Mouse (Mus musculus) lung, postnatal 0 days (tissue): ENCODE results near the gene Nav1. TPM values are rescaled to one million over a fixed set of nuclear protein-coding genes. Genes with fewer than 3 reads are reported as not detected.

ENCODE experiments used
- ATAC-seq: fragments of 200-750 bp; cut with Nextera tagmentation; 2 replicates; pipeline ENCODE4 v1.8.0; 2017; ENCODE audit warnings: moderate library complexity
- DNase-seq: peaks from one replicate; pipeline ENCODE4 v3.0.0-alpha.2; 2016; ENCODE audit warnings: low spot score
- H3K27ac ChIP-seq: fragments of 300-500 bp; sonication (generic); 2 replicates; pipeline ENCODE4 v1.5.1; 2014; ENCODE audit warnings: antibody characterized with exemption, mild to moderate bottlenecking, low read length, mixed read lengths
- H3K27me3 ChIP-seq: fragments of 300-500 bp; sonication (generic); replicated peaks from 2 replicates; pipeline ENCODE4 v1.6.1; 2014; ENCODE audit warnings: low read length, mixed read lengths; ENCODE audit not compliant: insufficient read depth
- H3K36me3 ChIP-seq: fragments of 300-500 bp; sonication (generic); 2 replicates; pipeline ENCODE4 v1.6.1; 2014; ENCODE audit warnings: low read length, mixed read lengths; ENCODE audit not compliant: insufficient read depth
- H3K4me1 ChIP-seq: fragments of 300-500 bp; sonication (generic); 2 replicates; pipeline ENCODE4 v1.6.1; 2014; ENCODE audit warnings: antibody characterized with exemption, low read depth, low read length, mixed read lengths; ENCODE audit not compliant: insufficient read depth
- H3K4me2 ChIP-seq: fragments of 300-500 bp; sonication (generic); replicated peaks from 2 replicates; pipeline ENCODE4 v1.6.1; 2014; ENCODE audit warnings: low read depth, mild to moderate bottlenecking, low read length, moderate library complexity, mixed read lengths
- H3K4me3 ChIP-seq: fragments of 300-500 bp; sonication (generic); 2 replicates; pipeline ENCODE4 v1.5.1; 2014; ENCODE audit warnings: low read depth, low read length
- H3K9ac ChIP-seq: fragments of 300-500 bp; sonication (generic); replicated peaks from 2 replicates; pipeline ENCODE4 v1.6.1; 2014; ENCODE audit warnings: low read depth, mild to moderate bottlenecking
- H3K9me3 ChIP-seq: fragments of 300-500 bp; sonication (generic); 2 replicates; pipeline ENCODE4 v1.6.1; 2016; ENCODE audit warnings: low read length, mixed read lengths
- CTCF ChIP-seq: IDR thresholded peaks from 2 replicates; pipeline ENCODE4 v1.5.1; 2016; ENCODE audit warnings: antibody characterized with exemption, mild to moderate bottlenecking
- EP300 ChIP-seq: IDR thresholded peaks from 2 replicates; pipeline ENCODE4 v1.6.1; 2016; ENCODE audit warnings: antibody characterized with exemption, mild to moderate bottlenecking, control low read depth
- WGBS: fragments of 180-500 bp; shearing (Covaris S2); extraction: QIAGEN DNeasy Blood & Tissue Kit; methylation state at CpG from one replicate; pipeline ENCODE4 v1.1.7; 2014; 5-methylcytosine and 5-hydroxymethylcytosine counted together
- polyA plus RNA-seq: library from polyadenylated mRNA; unstranded; fragments of >200 nt; fragmentation: Nextera tagmentation; extraction: Ambion mirVana; gene quantifications from 2 replicates; pipeline ENCODE4 v1.2.1, GENCODE M21; 2015

Nav1 gene
- polyA plus RNA-seq = 5.7 and 6.1 TPM in 2 replicates

DNA sequence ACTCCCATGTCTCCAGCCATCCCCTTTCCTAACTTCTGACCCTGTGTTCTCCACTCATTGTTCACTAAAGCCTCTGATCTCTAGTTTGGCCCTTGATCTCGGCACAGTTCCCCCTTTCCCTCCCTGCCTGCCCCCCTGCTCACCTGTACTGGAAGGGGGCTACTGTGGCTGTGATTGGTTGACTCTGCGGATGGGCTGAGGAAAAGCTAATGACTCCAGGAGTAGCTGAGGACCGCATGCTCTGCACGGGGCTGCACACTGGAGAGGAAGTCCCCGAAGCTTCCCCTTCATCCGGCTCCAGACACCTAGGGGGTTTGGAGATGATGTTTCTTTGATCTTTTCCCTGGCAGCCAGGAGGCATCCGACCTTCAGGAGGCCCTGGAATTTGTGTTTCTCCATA is at the start of gene Nav1:
TSS of gene Nav1 (minus strand) at position 277 of the 400 bp plus-strand sequence.
- Histone ChIP-seq H3K4me1 (no peaks in the 10 kb centered on the region), H3K27ac (no peak within 1 kb of the TSS), H3K36me3 (no peaks in the 10 kb centered on the region), H3K4me2 (no peak within 1 kb of the TSS), H3K9ac (no peak within 1 kb of the TSS), H3K27me3 (no peaks in the 10 kb centered on the region), H3K4me3 (no peak within 1 kb of the TSS), H3K9me3 (no peaks in the 10 kb centered on the region)
- ATAC-seq = no peak
- no peak for TF ChIP-seq CTCF
- no peak for TF ChIP-seq EP300
- no peak for DNase-seq
- WGBS = 45% methylated on average over 7 of the region's 7 CpGs

DNA sequence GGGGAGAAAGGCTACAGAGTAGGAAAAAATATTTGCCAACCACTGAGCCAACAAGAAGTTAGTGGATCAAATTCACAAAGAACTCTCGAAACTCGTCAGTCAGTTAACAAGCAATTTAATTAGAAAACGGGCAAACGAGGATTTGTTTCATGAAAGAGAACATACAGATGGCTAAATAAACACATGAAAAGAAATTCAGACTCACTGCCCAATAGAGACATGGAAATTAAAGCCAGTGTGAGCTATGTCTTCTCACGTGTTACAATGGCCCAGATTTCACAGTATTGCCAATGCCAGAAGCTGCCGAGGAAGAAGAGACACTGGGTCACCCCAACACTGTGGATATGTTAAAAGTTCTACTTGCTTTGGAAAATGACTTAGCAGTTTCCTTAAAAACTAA is 46.8 kb upstream of the Nav1 start:
- H3K9ac ChIP-seq = no peak overlapping the region
- DNase-seq (no peak), ATAC-seq (no peak)
- H3K4me3 ChIP-seq = no peak overlapping the region
- 87% methylated on average over 6 of the region's 6 CpGs for WGBS
- 0 out of 2 replicates have a peak, but pooled peaks cover 3% of the 10 kb centered on the region for H3K9me3 ChIP-seq
- no peaks in the 10 kb centered on the region for H3K36me3 ChIP-seq
- TF ChIP-seq EP300 (no peak), CTCF (no peak)
- H3K27me3 ChIP-seq = no peaks in the 10 kb centered on the region
- no peak overlapping the region for H3K4me2 ChIP-seq
- H3K4me1 ChIP-seq = 0 out of 2 replicates have a peak, but pooled peaks cover 1% of the 10 kb centered on the region
- no peak overlapping the region for H3K27ac ChIP-seq

DNA sequence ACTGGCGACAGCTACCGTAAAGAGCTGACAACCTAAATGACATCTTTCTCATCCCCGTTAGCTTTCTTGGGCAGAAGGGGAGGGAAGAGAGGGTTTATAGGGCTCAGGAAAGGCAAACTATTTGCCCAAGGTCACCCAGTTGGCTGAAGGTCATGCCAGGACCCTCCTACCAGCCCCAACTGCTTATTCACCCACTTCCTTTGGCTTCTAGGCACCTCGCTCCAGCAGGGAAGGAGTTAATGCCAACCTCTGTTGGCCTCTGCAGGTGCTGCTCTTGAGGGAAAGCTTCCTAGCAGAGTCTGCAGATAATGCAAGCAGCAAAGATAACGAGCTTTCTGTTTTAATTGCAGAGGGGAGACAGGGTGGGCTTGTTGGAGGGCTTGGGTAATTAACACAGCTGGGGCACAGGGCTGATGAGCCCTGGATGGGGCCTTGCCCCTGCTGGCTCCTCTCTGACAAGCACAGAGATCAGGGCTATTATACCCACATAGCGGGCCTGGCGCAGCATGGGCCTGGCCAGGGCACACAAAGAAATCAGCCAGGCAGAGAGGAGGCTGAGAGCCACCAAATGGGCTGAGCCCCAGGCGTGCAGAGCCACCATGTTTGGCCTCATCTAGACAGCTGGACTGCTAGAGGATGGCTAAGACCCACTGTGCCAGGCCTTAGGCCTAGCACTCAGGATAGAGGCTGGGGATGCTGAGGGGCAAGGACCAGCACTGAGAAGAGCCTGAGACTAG is 38.5 kb upstream of the Nav1 start:
- Histone ChIP-seq H3K27ac (no peak overlapping the region), H3K4me3 (no peak overlapping the region), H3K27me3 (no peaks in the 10 kb centered on the region), H3K9ac (no peak overlapping the region), H3K4me1 (peaks cover 6% of the 10 kb centered on the region; the same call in 1 of the 2 replicates), H3K36me3 (no peaks in the 10 kb centered on the region), H3K4me2 (no peak overlapping the region), H3K9me3 (no peaks in the 10 kb centered on the region)
- DNase-seq = no peak
- no peak for ATAC-seq
- TF ChIP-seq EP300 = no peak
- no peak for TF ChIP-seq CTCF
- 78% methylated on average over 8 of the region's 8 CpGs for WGBS

- no peak overlapping the region for H3K27ac ChIP-seq
- ATAC-seq = peak; percentile 33; the same call in 1 of the 2 replicates
- no peak overlapping the region for H3K4me2 ChIP-seq
- no peak for DNase-seq
- H3K4me1 ChIP-seq = peaks cover 6% of the 10 kb centered on the region; the same call in 1 of the 2 replicates
- WGBS = 37% methylated on average over 5 of the region's 5 CpGs
- H3K27me3 ChIP-seq = no peaks in the 10 kb centered on the region
- TF ChIP-seq CTCF = no peak
- TF ChIP-seq EP300 = no peak
- H3K9me3 ChIP-seq = no peaks in the 10 kb centered on the region
- no peak overlapping the region for H3K4me3 ChIP-seq
- H3K36me3 ChIP-seq = no peaks in the 10 kb centered on the region
- no peak overlapping the region for H3K9ac ChIP-seq
Observed at GRCm38 (mm10) chr1:135644110-135644509, 37.0 kb upstream of the Nav1 start.

- H3K36me3 ChIP-seq = no peaks in the 10 kb centered on the region
- no peak overlapping the region for H3K9ac ChIP-seq
- no peak for ATAC-seq
- no peak overlapping the region for H3K27ac ChIP-seq
- H3K27me3 ChIP-seq = no peaks in the 10 kb centered on the region
- H3K4me1 ChIP-seq = peaks cover 6% of the 10 kb centered on the region; the same call in 1 of the 2 replicates
- no peak for DNase-seq
- no peak for TF ChIP-seq CTCF
- TF ChIP-seq EP300 = no peak
- 62% methylated on average over 3 of the region's 3 CpGs for WGBS
- H3K4me2 ChIP-seq = no peak overlapping the region
- no peak overlapping the region for H3K4me3 ChIP-seq
- no peaks in the 10 kb centered on the region for H3K9me3 ChIP-seq
Observed at GRCm38 (mm10) chr1:135643691-135644090, 36.6 kb upstream of the Nav1 start.

DNA sequence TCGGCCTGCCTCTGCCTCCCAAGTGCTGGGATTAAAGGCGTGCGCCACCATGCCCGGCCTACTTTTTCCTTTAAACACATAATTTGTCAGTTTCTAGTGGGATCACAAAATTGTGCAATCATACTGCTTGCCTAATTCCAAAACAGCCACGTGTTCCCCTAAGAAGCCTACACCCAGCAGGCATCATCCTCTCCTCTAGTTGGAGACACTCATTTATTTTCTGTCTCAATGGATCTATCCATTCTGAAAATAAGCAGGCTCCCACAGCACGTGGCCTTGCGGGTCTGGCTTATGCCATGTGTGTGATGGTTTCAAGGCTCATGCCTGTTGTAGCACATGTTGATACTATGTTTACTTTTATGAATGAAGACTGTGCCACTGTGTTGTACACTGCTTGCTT is 32.8 kb upstream of the Nav1 start:
- no peak for ATAC-seq
- H3K9ac ChIP-seq = no peak overlapping the region
- H3K4me2 ChIP-seq = no peak overlapping the region
- TF ChIP-seq EP300 = no peak
- TF ChIP-seq CTCF = no peak
- no peaks in the 10 kb centered on the region for H3K9me3 ChIP-seq
- H3K36me3 ChIP-seq = no peaks in the 10 kb centered on the region
- H3K4me3 ChIP-seq = no peak overlapping the region
- DNase-seq = peak; percentile 25
- H3K4me1 ChIP-seq = peaks cover 6% of the 10 kb centered on the region; the same call in 1 of the 2 replicates
- no peaks in the 10 kb centered on the region for H3K27me3 ChIP-seq
- 90% methylated on average over 7 of the region's 7 CpGs for WGBS
- H3K27ac ChIP-seq = no peak overlapping the region
